9 mouse cellular contexts compared by ENCODE assay signal in genomic region chr4:115980676-115981075, GRCm38 (mm10). TPM values are rescaled to one million over a fixed set of nuclear protein-coding genes. Genes with fewer than 3 reads are reported as not detected.
DNase-seq lines count a peak whose midpoint lies in the region; ATAC-seq and TF ChIP-seq lines count a peak whose summit lies in the region.
"Had no signal": no experiment of that assay in that cellular context is flagged by ENCODE, and none has a peak within 500 bp of the region (broad histone marks: within the 10 kb centered on the region; RNA-seq: fewer than 3 reads in every experiment).

No protein-coding gene starts in this region.

- peak; percentile 73 for ATAC-seq in forebrain, embryonic 13.5 days
- ATAC-seq in limb, embryonic 12.5 days (ENCODE audit: insufficient number of reproducible peaks, insufficient read depth, low FRiP score, low TSS enrichment, low read depth), result 0 out of 2 replicates have a peak, but pooled peaks have one; percentile 22
- ATAC-seq in monocyte, adult 5-6 weeks (replicated peaks; ENCODE audit: insufficient number of reproducible peaks, low FRiP score, low TSS enrichment, poor library complexity, severe bottlenecking), result peak; percentile 68; the same call in 1 of the 2 replicates

- H3K36me3 ChIP-seq in spleen, adult 2 months (ENCODE audit: control insufficient read depth, insufficient read depth, low read length), result no peaks in the 10 kb centered on the region
- no peaks in the 10 kb centered on the region for H3K36me3 ChIP-seq in forebrain, embryonic 13.5 days (ENCODE audit: poor library complexity, severe bottlenecking)
- H3K36me3 ChIP-seq in kidney, adult 2 months (ENCODE audit: control insufficient read depth, insufficient read depth, low read length), result no peaks in the 10 kb centered on the region
- no peaks in the 10 kb centered on the region for H3K36me3 ChIP-seq in limb, embryonic 12.5 days

- H3K4me3 ChIP-seq in spleen, adult 2 months (ENCODE audit: extremely low read depth, insufficient read depth, insufficient read length), result no peak overlapping the region
- no peak overlapping the region for H3K4me3 ChIP-seq in forebrain, embryonic 13.5 days
- H3K4me3 ChIP-seq in kidney, adult 2 months (ENCODE audit: insufficient read depth, low read depth, low read length), result no peak overlapping the region
- H3K4me3 ChIP-seq in limb, embryonic 12.5 days (replicated peaks), result no peak overlapping the region

- peaks cover 1% of the 10 kb centered on the region; the same call in 1 of the 2 replicates for H3K27me3 ChIP-seq in spleen, adult 2 months (ENCODE audit: control insufficient read depth, insufficient read depth, low read length)
- H3K27me3 ChIP-seq in forebrain, embryonic 13.5 days, result peaks cover 90% of the 10 kb centered on the region
- peaks cover 2% of the 10 kb centered on the region; the same call in 1 of the 2 replicates for H3K27me3 ChIP-seq in kidney, adult 2 months (replicated peaks; ENCODE audit: control insufficient read depth, insufficient read depth, low read length)
- H3K27me3 ChIP-seq in limb, embryonic 12.5 days, result peaks cover 88% of the 10 kb centered on the region

- H3K9me3 ChIP-seq in forebrain, embryonic 13.5 days (replicated peaks), result no peaks in the 10 kb centered on the region
- H3K9me3 ChIP-seq in limb, embryonic 12.5 days, result no peaks in the 10 kb centered on the region

- H3K4me2 ChIP-seq in forebrain, embryonic 13.5 days, result no peak overlapping the region
- no peak overlapping the region for H3K4me2 ChIP-seq in limb, embryonic 12.5 days

- no peaks in the 10 kb centered on the region for H3K4me1 ChIP-seq in spleen, adult 2 months (ENCODE audit: control insufficient read depth, insufficient read depth, insufficient read length)
- H3K4me1 ChIP-seq in forebrain, embryonic 13.5 days, result peaks cover 16% of the 10 kb centered on the region
- H3K4me1 ChIP-seq in kidney, adult 2 months (ENCODE audit: control insufficient read depth, insufficient read depth, low read length), result no peaks in the 10 kb centered on the region
- H3K4me1 ChIP-seq in limb, embryonic 12.5 days (replicated peaks), result peaks cover 32% of the 10 kb centered on the region

- H3K9ac ChIP-seq in forebrain, embryonic 13.5 days, result no peak overlapping the region
- H3K9ac ChIP-seq in limb, embryonic 12.5 days (replicated peaks), result no peak overlapping the region

- no peak for TF ChIP-seq POLR2A in spleen, adult 2 months (IDR thresholded peaks at IDR 0.05; ENCODE audit: low read depth, low read length)
- no peak for TF ChIP-seq POLR2A in kidney, adult 2 months (IDR thresholded peaks at IDR 0.05; ENCODE audit: low read depth, low read length)

- DNase-seq in spleen, adult 2 months (ENCODE audit: low read depth in 1 of 2, low spot score in 2 of 2), result peak; percentile 22 to 51
- DNase-seq in spleen, adult 12 weeks (ENCODE audit: low spot score), result no peak
- DNase-seq in c-Kit-positive CD71-positive TER-119-positive erythroid progenitor cells, embryonic 14.5 days (ENCODE audit: low spot score), result peak; percentile 55
- DNase-seq in kidney, adult 2 months, result peak; percentile 71
- peak; percentile 28 for DNase-seq in telencephalon, adult 2 months (ENCODE audit: low read depth, low spot score)

- H3K27ac ChIP-seq in spleen, adult 2 months (ENCODE audit: insufficient read depth, low read length), result no peak overlapping the region
- H3K27ac ChIP-seq in forebrain, embryonic 13.5 days, result no peak overlapping the region
- H3K27ac ChIP-seq in kidney, adult 2 months (ENCODE audit: insufficient read depth, low read depth, low read length), result no peak overlapping the region
- H3K27ac ChIP-seq in limb, embryonic 12.5 days, result no peak overlapping the region

- 2% methylated on average over 8 of the region's 8 CpGs for WGBS in spleen, adult 2 months
- WGBS in forebrain, embryonic 13.5 days, result 0% methylated on average over 7 of the region's 8 CpGs
- WGBS in kidney, adult 2 months, result 2% methylated on average over 8 of the region's 8 CpGs
- 0% methylated on average over 8 of the region's 8 CpGs for WGBS in limb, embryonic 12.5 days

- TF ChIP-seq CTCF in spleen, adult 2 months (IDR thresholded peaks at IDR 0.05; ENCODE audit: extremely low read depth, insufficient read depth, insufficient read length, insufficient replicate concordance), result peak; percentile 72; the same call in 1 of the 2 replicates
- TF ChIP-seq CTCF in kidney, adult 2 months (conservative IDR thresholded peaks at IDR 0.05; ENCODE audit: insufficient read depth, insufficient read length, low read depth, low read length), result peak; percentile 96

RNA-seq across cellular contexts. Expression of gene Faah, which starts 37.0 kb away (rescaled TPM):
- 25.7 and 31.3 TPM in 2 replicates for polyA plus RNA-seq in spleen, adult 2 months (2012; rRNA removed)
- 4.7 and 5.5 TPM in 2 replicates for polyA plus RNA-seq in forebrain, embryonic 13.5 days (2015; fragmentation: Nextera tagmentation; extraction: Ambion mirVana)
- 34.7 and 38.6 TPM in 2 replicates for polyA plus RNA-seq in kidney, adult 2 months (2012; rRNA removed)
- 0.81 and 1.1 TPM in 2 replicates for polyA plus RNA-seq in limb, embryonic 12.5 days (2016; fragmentation: Nextera tagmentation; extraction: Ambion mirVana)
- total RNA-seq in monocyte, adult 5-6 weeks (2017), result 5.3 to 9.1 TPM (median 6.8 TPM) in 3 replicates

RNA-seq across cellular contexts. Expression of gene Dmbx1, which starts 41.0 kb away (rescaled TPM):
- not detected in 2 replicates for polyA plus RNA-seq in spleen, adult 2 months (2012; rRNA removed)
- 0.09 and 0.11 TPM in 2 replicates for polyA plus RNA-seq in forebrain, embryonic 13.5 days (2015; fragmentation: Nextera tagmentation; extraction: Ambion mirVana)
- not detected in 2 replicates for polyA plus RNA-seq in kidney, adult 2 months (2012; rRNA removed)
- polyA plus RNA-seq in limb, embryonic 12.5 days (2016; fragmentation: Nextera tagmentation; extraction: Ambion mirVana), result 0.08 and 0.13 TPM in 2 replicates
- not detected in 3 replicates for total RNA-seq in monocyte, adult 5-6 weeks (2017)
- polyA plus RNA-seq: stomach, embryonic 14.5 days had no signal

Comparison
In these comparisons a context has a peak if more than half of its experiments do, and no peak if none do; other contexts are left out.
1. ATAC-seq: peak in every context shown above with its lines; median percentile 73 in forebrain, embryonic 13.5 days; 68 in monocyte, adult 5-6 weeks; 22 in limb, embryonic 12.5 days.